Mouse (Mus musculus) myocyte (in vitro differentiated cells): ENCODE measurements around the gene Mical3.

Experiments
- CEBPB ChIP-seq: IDR thresholded peaks from 2 replicates; pipeline ENCODE4 v1.6.1; 2011; ENCODE audit warnings: mild to moderate bottlenecking, moderate library complexity; ENCODE audit not compliant: poor library complexity, insufficient read depth, severe bottlenecking
- E2F4 ChIP-seq: IDR thresholded peaks from one replicate; pipeline ENCODE4 v1.6.1; 2011; ENCODE audit warnings: mild to moderate bottlenecking, control low read depth, moderate library complexity; ENCODE audit not compliant: insufficient read depth
- MYOD1 ChIP-seq, 3 experiments: IDR thresholded peaks; one replicate each; pipeline ENCODE4 v1.6.1; 2011; ENCODE audit warnings: control low read depth in 2 of 3, low read depth in 2 of 3, mild to moderate bottlenecking in 2 of 3, moderate library complexity in 1 of 3; ENCODE audit not compliant: insufficient read length in 2 of 3, control insufficient read depth in 1 of 3
- POLR2A ChIP-seq: IDR thresholded peaks from one replicate; pipeline ENCODE4 v1.6.1; 2011; ENCODE audit warnings: low read depth, mild to moderate bottlenecking, control low read depth, moderate library complexity; ENCODE audit not compliant: insufficient read length
- SRF ChIP-seq: IDR thresholded peaks from one replicate; pipeline ENCODE4 v1.6.1; 2011; ENCODE audit warnings: low read depth; ENCODE audit not compliant: control insufficient read depth, insufficient read length
- TCF12 ChIP-seq: IDR thresholded peaks from one replicate; pipeline ENCODE4 v1.6.1; 2011; ENCODE audit warnings: mild to moderate bottlenecking, control low read depth; ENCODE audit not compliant: poor library complexity, insufficient read depth, severe bottlenecking
- USF1 ChIP-seq: IDR thresholded peaks from one replicate; pipeline ENCODE4 v1.6.1; 2011; ENCODE audit warnings: low read depth, mild to moderate bottlenecking, control low read depth, moderate library complexity

GRCm38 (mm10) chr6:120956259-120957161, 174.3 kb downstream of the Mical3 start:
- TF ChIP-seq SRF, result no peak
- no peak for TF ChIP-seq POLR2A
- TF ChIP-seq E2F4, result no peak
- TF ChIP-seq CEBPB, result no peak
- no peak for TF ChIP-seq USF1
- peak; percentile 76 for TF ChIP-seq TCF12
- TF ChIP-seq MYOD1 (IDR thresholded peaks at IDR 0.05; ENCODE audit: control insufficient read depth in 1 of 3, insufficient read length in 2 of 3, low read depth in 2 of 3), result peak in 2 of 3 experiments; percentile 68 to 89
